Mouse (Mus musculus): ENCODE measurements around the gene Calhm4. TPM values are rescaled to one million over a fixed set of nuclear protein-coding genes. Genes with fewer than 3 reads are reported as not detected.
"Not testable (repeated sequence)": the region's sequence is repeated elsewhere in the genome, so short reads cannot be mapped to it uniquely, and the experiment has no call there.

The Calhm4 gene
- total RNA-seq (2022): not detected

GRCm38 (mm10) chr10:34044210-34044609 is at the start of gene Calhm4:
Gene Calhm4, minus strand, starts transcription at chr10:34044310.
- DNase-seq: no peak

DNA sequence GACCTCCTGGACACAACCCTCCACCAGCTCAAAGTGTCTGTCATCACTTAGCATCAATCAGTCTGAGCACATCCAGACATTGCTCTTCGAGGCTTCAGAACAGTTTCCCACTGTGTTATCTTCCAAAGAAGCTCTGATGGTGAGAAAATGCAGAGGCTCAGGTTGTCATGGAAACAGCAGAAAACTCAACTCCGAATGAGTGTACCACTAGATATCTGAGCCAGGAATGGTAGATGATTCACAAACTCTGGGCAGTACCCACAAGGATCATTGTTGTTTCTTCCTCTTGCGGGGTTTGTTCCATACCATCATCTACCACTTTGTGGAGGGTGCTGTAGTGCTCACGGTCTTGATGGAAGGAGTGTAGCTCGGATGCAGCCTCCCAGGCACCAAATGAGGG is 47.8 kb upstream of the Calhm4 start:
- DNase-seq: no peak

DNA sequence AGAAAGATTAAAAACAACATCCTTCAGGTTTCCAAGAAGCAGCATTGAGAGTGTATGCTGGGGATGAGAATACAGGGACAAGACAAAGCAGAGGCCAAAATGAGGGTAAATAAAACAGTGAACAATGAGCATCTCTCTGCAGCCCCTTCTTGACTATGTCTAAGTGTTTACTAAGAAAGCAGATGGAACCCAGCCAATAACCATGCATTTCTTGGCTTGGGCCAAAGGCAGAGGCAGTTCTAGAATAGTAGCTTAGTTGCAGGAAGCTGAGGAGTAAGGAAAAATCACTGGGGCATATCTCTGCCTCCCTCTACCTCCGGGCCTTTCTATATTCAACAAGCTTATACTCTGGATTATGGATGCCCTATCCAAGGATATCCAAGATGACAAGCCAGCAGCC is 46.4 kb upstream of the Calhm4 start:
- DNase-seq: no peak

DNA sequence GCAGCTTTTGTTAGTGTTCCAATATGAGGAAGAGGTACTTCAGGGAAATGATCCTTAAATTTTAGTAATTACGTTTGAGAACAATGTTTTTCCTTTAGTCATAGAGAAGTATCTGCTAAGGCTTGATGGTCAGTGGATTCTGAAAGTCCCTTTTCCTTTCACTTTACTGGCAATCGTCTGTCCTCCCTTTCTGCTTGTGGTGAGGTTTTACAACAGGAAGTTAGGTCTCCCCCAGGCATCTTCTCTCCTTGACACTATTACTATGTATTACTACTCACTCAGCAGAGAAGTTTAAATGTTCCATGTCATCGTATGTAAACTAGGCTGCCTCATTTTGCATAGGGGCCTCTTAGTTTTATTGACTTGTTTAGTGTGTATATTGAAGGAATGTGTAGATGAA is 45.4 kb upstream of the Calhm4 start:
- no peak for DNase-seq

- DNase-seq: no peak
These were observed 44.4 kb upstream of the Calhm4 start for GRCm38 (mm10) chr10:34088515-34088914.

DNA sequence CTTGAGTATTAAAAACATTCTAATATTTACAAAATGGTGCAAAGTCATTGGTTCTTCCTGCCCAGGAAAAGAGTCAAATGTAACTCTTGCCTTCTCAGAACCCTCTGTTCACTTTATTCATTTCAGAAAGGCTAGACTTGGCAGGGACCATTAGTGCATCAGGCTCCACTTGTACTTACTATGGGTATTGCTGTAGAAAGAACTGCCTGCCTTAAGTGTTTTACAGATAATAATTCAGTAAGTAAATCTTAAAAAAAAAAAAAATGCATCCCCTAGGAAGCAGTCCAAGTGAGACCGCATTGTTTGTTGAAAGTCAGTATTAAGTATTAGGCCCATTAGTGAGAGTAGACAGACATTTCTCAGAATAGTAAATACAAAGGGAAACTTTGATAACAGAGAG is 42.4 kb upstream of the Calhm4 start:
- DNase-seq: no peak

GRCm38 (mm10) chr10:34074522-34075200 is 30.6 kb upstream of the Calhm4 start:
- no peak for DNase-seq

DNA sequence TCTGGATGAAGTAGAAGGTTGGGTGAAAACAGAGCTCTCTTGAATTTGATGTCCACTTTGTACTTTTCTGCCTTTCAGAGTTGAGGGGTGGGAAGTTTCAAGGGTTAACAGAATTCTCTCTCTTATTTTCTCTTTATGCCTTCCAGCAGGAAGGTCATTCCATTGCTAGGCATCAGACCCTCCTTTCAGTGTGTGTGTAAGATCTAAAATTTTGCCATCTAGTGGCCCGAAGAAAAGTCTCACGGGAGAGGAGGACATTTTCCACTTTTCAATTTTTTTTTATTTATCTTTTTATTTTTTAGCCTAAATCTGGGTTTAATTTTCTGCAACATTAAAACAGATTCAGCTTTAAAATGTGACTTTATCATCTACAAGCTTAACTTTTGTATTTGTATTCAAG is 27.5 kb upstream of the Calhm4 start:
- DNase-seq: no peak

- DNase-seq: no peak
These were observed 26.9 kb upstream of the Calhm4 start for GRCm38 (mm10) chr10:34070999-34071492.

- no peak for DNase-seq
These were observed 25.5 kb upstream of the Calhm4 start for GRCm38 (mm10) chr10:34069606-34070005.

- DNase-seq: no peak
These were observed 22.5 kb upstream of the Calhm4 start for GRCm38 (mm10) chr10:34066591-34066990.

GRCm38 (mm10) chr10:34053987-34054386 is 9.9 kb upstream of the Calhm4 start:
- DNase-seq: no peak

- no peak for DNase-seq
These were observed 6.7 kb downstream of the Calhm4 start, which contains the start of gene Trappc3l for GRCm38 (mm10) chr10:34037401-34037800. Gene Trappc3l, plus strand, starts transcription at chr10:34037597.

DNA sequence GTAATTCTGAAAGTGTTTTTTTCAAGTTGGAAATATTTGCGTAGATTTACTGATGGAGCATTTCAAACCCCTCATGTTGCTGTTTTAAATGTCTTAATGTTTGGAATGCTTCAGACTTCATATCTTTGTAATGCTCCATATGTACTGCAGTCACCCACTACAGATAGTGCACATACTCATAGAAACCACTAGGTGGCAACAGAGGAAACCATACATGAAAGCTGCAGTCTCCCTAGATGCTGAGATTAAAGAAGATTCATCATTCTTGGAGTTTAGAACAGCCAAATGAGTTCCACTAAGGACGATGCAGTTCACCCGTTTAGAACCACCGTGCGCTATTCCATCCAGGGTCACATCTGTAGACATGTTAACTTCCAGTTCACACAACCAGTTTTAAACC is 7.5 kb downstream of the Calhm4 start:
- DNase-seq: no peak

GRCm38 (mm10) chr10:34033630-34034305 is 10.3 kb downstream of the Calhm4 start:
- peak; percentile 41 for DNase-seq

GRCm38 (mm10) chr10:34030322-34030721 is 13.8 kb downstream of the Calhm4 start:
- no peak for DNase-seq

DNA sequence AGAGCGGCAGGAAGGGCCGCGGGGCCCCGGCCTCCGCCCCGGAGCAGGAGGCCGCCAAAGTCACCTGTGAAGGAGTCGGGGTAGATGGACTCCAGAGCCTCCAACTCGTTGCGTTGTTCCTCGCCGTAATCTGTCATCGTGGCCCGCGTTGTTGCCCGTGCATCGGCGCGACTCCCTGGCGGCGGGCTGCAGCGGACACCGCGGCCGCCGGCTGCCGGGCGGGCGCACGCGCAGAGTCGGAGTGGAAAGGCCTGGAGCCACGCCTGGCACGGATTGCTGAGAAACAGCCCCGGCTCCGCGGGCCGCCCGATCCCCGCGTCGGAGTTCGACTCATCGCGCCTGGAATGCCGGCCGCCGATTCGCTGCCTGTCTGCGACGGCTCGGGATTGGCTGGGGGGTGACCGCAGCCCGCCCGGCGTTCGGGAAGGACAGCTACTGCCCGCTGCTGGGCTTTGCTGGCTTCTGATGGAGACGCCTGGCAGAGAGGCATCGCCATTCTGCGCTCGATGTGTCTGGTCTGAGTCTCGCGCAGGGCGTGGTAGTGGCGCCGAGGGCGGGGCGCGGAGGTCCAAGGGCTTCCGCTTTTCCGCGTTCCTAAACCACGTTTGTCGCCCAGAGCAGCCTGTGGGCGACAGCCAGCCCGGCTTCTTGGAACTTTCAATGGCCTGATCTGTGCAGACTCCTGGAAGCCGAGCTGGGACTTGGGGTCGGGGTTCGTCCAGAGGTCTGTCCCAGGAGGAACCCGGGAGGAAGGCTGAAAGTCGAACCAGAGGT is 24.6 kb downstream of the Calhm4 start, which contains the start of gene Rwdd1:
Rwdd1 (minus strand) TSS at position 323 of the 774 bp plus-strand sequence.
- peak; percentile 98 for DNase-seq

- no peak for DNase-seq
These were observed 25.3 kb downstream of the Calhm4 start for GRCm38 (mm10) chr10:34018746-34019301.

DNA sequence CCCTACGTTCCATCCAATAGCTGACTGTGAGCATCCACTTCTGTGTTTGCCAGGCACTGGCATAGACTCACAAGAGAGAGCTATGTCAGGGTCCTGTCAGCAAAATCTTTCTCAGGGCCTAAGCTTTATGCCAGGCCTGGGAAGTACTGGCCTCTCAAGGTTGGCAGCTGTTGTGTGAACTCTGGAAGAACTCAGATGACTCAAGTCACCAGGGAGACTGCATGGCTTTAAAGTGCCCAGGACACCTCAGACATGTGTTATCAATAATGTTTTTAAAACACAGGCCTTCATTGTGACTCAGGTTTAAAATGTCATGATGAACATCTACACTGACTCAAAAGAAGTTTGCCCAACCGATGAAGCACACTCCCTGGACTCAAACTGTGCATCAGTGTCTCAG is 30.9 kb downstream of the Calhm4 start:
- peak; percentile 36 for DNase-seq

DNA sequence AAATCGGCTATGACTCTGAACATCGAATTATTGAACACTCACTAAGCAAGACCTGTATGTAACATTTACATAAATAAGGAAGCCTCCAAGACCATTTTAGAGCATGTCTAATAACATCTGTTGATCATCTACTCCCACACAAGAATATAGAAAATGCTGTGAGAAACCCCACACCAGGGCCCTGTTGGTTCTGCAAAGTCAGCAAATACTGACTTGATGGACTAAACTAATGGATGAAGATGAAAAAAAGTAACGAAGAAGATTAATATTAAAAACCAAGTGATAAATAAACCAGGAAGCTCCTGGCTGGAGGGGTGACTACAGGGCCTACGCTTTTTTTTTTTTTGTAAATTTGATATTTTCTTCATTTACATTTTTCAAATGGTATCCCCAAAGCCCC is 31.5 kb downstream of the Calhm4 start:
- no peak for DNase-seq

GRCm38 (mm10) chr10:33998397-33998796 is 45.7 kb downstream of the Calhm4 start:
- no peak for DNase-seq

DNA sequence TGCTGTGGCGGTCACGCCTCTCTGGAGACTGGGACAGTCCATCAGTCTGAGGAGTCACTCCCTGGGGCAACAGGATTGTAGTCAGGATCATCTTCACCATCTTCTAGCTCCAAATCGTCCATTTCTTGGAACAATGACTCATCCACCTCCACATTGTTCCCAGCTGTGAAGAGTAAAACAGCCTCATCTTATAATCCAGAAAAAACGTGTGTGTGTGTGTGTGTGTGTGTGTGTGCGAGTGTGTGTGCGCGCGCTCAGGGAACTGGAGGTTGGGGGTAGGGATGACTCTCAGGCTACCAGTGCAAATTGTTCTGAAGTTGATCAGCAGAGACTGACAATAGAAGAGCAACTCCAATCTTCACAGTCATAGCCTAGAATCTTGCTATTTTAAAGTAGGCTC is 47.4 kb downstream of the Calhm4 start:
- DNase-seq: not testable (repeated sequence)
